8 mouse cellular contexts compared by ENCODE assay signal in the genomic region with DNA sequence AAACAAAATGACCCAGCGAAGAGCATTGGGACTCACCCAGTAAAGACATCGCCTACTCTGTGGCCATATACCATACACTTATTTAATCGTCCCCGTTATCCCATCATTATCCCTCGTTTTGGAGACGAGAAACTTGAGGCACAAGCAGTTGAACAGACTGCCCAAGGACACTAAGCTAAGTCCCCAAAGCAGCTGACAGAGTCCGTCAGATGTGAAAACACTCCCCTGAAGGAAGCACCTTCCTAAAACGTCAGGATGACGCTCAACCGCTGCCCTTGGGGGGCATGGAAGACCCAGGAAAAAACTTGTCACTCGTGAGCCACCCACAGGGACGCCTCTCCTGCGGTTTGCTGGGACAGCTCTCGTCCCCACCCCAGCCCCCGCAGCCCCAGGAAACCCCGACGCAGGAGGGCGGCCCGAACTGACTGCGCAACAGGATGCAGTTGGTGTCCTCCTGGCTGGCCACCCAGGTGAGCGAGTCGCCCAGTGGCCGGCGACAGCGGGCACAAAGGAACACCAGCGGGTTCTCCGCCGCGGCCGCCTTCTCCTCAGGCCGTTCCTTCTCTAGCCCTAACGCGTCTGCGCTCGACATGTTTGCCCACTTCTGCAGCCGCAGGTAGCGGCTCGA. TPM values are rescaled to one million over a fixed set of nuclear protein-coding genes. Genes with fewer than 3 reads are reported as not detected.
A peak's percentile ranks its signal among the peaks of the same experiment; 100 is the strongest.
DNase-seq lines count a peak whose midpoint lies in the region; ATAC-seq and TF ChIP-seq lines count a peak whose summit lies in the region.

No protein-coding gene starts in this region.

- TF ChIP-seq CTCF in bone marrow macrophage, adult 2 months (IDR thresholded peaks at IDR 0.05; ENCODE audit: low read depth, low read length): no peak

- H3K9ac ChIP-seq in heart, embryonic 15.5 days: peak overlapping the region; percentile 80
- H3K9ac ChIP-seq in hindbrain, embryonic 16.5 days (ENCODE audit: low read depth, low read length): peak overlapping the region; percentile 73
- peak overlapping the region; percentile 74 for H3K9ac ChIP-seq in midbrain, embryonic 13.5 days (replicated peaks)

- no peaks in the 10 kb centered on the region for H3K27me3 ChIP-seq in heart, embryonic 15.5 days
- no peaks in the 10 kb centered on the region for H3K27me3 ChIP-seq in hindbrain, embryonic 16.5 days (replicated peaks; ENCODE audit: control insufficient read depth, insufficient read depth, low read length)
- no peaks in the 10 kb centered on the region for H3K27me3 ChIP-seq in midbrain, embryonic 13.5 days

- H3K4me3 ChIP-seq in heart, embryonic 15.5 days: peak overlapping the region; percentile 90
- peak overlapping the region; percentile 93 for H3K4me3 ChIP-seq in bone marrow macrophage, adult 2 months (ENCODE audit: insufficient read depth, low read length)
- H3K4me3 ChIP-seq in hindbrain, embryonic 16.5 days (ENCODE audit: low read length): peak overlapping the region; percentile 86
- H3K4me3 ChIP-seq in midbrain, embryonic 13.5 days (replicated peaks): peak overlapping the region; percentile 84

- H3K36me3 ChIP-seq in heart, embryonic 15.5 days: peaks cover 6% of the 10 kb centered on the region; the same call in 1 of the 2 replicates
- H3K36me3 ChIP-seq in hindbrain, embryonic 16.5 days (ENCODE audit: control insufficient read depth, insufficient read depth, low read length): no peaks in the 10 kb centered on the region
- peaks cover 3% of the 10 kb centered on the region for H3K36me3 ChIP-seq in midbrain, embryonic 13.5 days

- ATAC-seq in heart, embryonic 15.5 days (replicated peaks; ENCODE audit: insufficient number of reproducible peaks, insufficient read depth, low FRiP score, low read depth): no peak; the same call in 1 of the 2 replicates
- ATAC-seq in hindbrain, embryonic 16.5 days: no peak; the same call in 1 of the 2 replicates
- ATAC-seq in midbrain, embryonic 13.5 days: no peak

- H3K4me1 ChIP-seq in heart, embryonic 15.5 days (replicated peaks): peaks cover 8% of the 10 kb centered on the region
- peaks cover 2% of the 10 kb centered on the region; the same call in 1 of the 2 replicates for H3K4me1 ChIP-seq in bone marrow macrophage, adult 2 months (ENCODE audit: control insufficient read depth, insufficient read depth, low read length)
- peaks cover 5% of the 10 kb centered on the region for H3K4me1 ChIP-seq in hindbrain, embryonic 16.5 days (ENCODE audit: control insufficient read depth, insufficient read depth, low read depth, low read length)
- peaks cover 15% of the 10 kb centered on the region for H3K4me1 ChIP-seq in midbrain, embryonic 13.5 days (replicated peaks)

- no peak for TF ChIP-seq POLR2A in bone marrow macrophage, adult 2 months (IDR thresholded peaks at IDR 0.05; ENCODE audit: borderline replicate concordance, low read depth, low read length)

- peak overlapping the region; percentile 97 for H3K4me2 ChIP-seq in heart, embryonic 15.5 days
- H3K4me2 ChIP-seq in hindbrain, embryonic 16.5 days (ENCODE audit: low read length): peak overlapping the region; percentile 99
- peak overlapping the region; percentile 99 for H3K4me2 ChIP-seq in midbrain, embryonic 13.5 days (replicated peaks)

- WGBS in heart, embryonic 15.5 days: 4% methylated on average over 38 of the region's 38 CpGs
- 9% methylated on average over 30 of the region's 38 CpGs for WGBS in hindbrain, embryonic 16.5 days
- 6% methylated on average over 38 of the region's 38 CpGs for WGBS in midbrain, embryonic 13.5 days

- peak overlapping the region; percentile 57; the same call in 1 of the 2 replicates for H3K27ac ChIP-seq in heart, embryonic 15.5 days
- H3K27ac ChIP-seq in bone marrow macrophage, adult 2 months (ENCODE audit: insufficient read depth, low read depth, low read length): 0 out of 2 replicates have a peak overlapping the region, but pooled peaks have one; percentile 10
- H3K27ac ChIP-seq in hindbrain, embryonic 16.5 days (ENCODE audit: low read depth, low read length): no peak overlapping the region
- no peak overlapping the region for H3K27ac ChIP-seq in midbrain, embryonic 13.5 days

- DNase-seq in heart, adult 11 months: no peak
- DNase-seq in urinary bladder, adult 18-20 months (ENCODE audit: low spot score in 2 of 2): no peak
- no peak for DNase-seq in embryo, embryonic 10 days (ENCODE audit: low spot score)
- DNase-seq in thymus, postnatal 4 days: no peak

- peaks cover 5% of the 10 kb centered on the region; the same call in 1 of the 2 replicates for H3K9me3 ChIP-seq in heart, embryonic 15.5 days (replicated peaks)
- peaks cover 4% of the 10 kb centered on the region; the same call in 1 of the 2 replicates for H3K9me3 ChIP-seq in hindbrain, embryonic 16.5 days (ENCODE audit: control insufficient read depth, low read length)
- peaks cover 5% of the 10 kb centered on the region; the same call in 1 of the 2 replicates for H3K9me3 ChIP-seq in midbrain, embryonic 13.5 days

RNA-seq across cellular contexts. Expression of a gene that starts 0.5 kb away (rescaled TPM):
- polyA plus RNA-seq in heart, embryonic 15.5 days (2015; fragmentation: Nextera tagmentation; extraction: Ambion mirVana): 31.2 and 32.8 TPM in 2 replicates
- 40.1 and 44.4 TPM in 2 replicates for polyA plus RNA-seq in bone marrow macrophage, adult 2 months (2012; ENCODE audit: insufficient read depth, insufficient read length, missing spikeins)
- polyA plus RNA-seq in hindbrain, embryonic 16.5 days (2015; fragmentation: Nextera tagmentation; extraction: Ambion mirVana): 26.4 and 31.3 TPM in 2 replicates
- polyA plus RNA-seq in midbrain, embryonic 13.5 days (2015; fragmentation: Nextera tagmentation; extraction: Ambion mirVana): 38.1 and 40.5 TPM in 2 replicates

RNA-seq across cellular contexts. Expression of a gene that starts 11.3 kb away (rescaled TPM):
- 31.7 and 32.2 TPM in 2 replicates for polyA plus RNA-seq in heart, embryonic 15.5 days (2015; fragmentation: Nextera tagmentation; extraction: Ambion mirVana)
- polyA plus RNA-seq in bone marrow macrophage, adult 2 months (2012; ENCODE audit: insufficient read depth, insufficient read length, missing spikeins): not detected in 2 replicates
- polyA plus RNA-seq in hindbrain, embryonic 16.5 days (2015; fragmentation: Nextera tagmentation; extraction: Ambion mirVana): 0.74 and 0.98 TPM in 2 replicates
- not detected in 2 replicates for polyA plus RNA-seq in midbrain, embryonic 13.5 days (2015; fragmentation: Nextera tagmentation; extraction: Ambion mirVana)

Comparison
In these comparisons a context has a peak if more than half of its experiments do, and no peak if none do; other contexts are left out.
1. H3K27ac ChIP-seq: peak in heart, embryonic 15.5 days (single experiment) and bone marrow macrophage, adult 2 months (single experiment); none in hindbrain, embryonic 16.5 days (single experiment) and midbrain, embryonic 13.5 days (single experiment).
2. RNA of a gene that starts 11.3 kb away (polyA plus RNA-seq): 31.7 to 32.2 TPM in heart, embryonic 15.5 days; 0.74 to 0.98 TPM in hindbrain, embryonic 16.5 days, not detected in bone marrow macrophage, adult 2 months and not detected in midbrain, embryonic 13.5 days; every median in the first group is over 10 times any median in the second.
3. Peak in every context shown above with its lines, with median percentiles within 50 percentile points of each other: H3K4me2 ChIP-seq, H3K4me3 ChIP-seq and H3K9ac ChIP-seq.